Comparison of ENCODE assay signal across 8 mouse cellular contexts in the genomic region with DNA sequence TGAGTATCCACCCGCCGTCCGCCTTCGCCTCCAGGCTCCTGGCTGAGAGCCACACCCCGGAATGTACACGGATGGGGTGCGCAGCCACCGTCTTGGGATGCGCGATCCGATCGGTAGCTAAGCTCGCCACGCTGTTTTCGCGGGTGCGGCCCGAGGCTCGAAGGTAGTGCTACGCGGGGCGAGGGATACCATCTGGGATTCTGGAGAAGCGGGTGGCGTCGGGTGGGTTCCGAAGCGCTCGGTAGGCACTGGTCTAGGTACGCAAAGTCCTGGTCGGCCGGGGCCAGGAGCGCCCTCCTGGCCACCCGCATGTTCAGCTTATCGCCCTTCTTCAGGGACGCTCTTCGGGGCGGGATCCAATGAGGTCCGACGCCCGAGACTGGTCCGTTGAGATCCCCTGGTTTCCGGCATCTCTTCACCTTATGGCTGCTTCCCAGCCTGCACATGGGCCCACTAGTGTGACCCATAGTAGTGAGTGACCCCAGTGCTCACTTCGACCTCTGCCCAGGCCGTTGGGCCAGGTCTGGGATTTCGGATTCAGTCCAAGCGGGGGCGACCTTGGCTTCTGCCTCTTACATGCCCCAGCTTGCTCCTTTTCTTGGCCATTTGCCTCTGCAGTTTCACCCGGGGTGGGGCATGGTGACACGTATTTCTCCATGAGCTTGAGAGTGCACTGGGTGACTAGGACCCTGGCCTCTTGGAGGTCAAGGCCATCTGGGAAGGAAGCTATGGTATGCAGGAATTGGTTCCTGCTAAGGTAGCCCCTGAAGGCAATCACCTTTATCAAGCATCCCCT. TPM values are rescaled to one million over a fixed set of nuclear protein-coding genes. Genes with fewer than 3 reads are reported as not detected.
DNase-seq lines count a peak whose midpoint lies in the region; ATAC-seq and TF ChIP-seq lines count a peak whose summit lies in the region.

No protein-coding gene starts in this region.

- no peak overlapping the region for H3K27ac ChIP-seq in thymus, adult 2 months (ENCODE audit: control insufficient read depth, insufficient read depth, low read length)

- TF ChIP-seq POLR2A in thymus, adult 2 months (IDR thresholded peaks at IDR 0.05; ENCODE audit: control insufficient read depth, extremely low read depth, insufficient read depth, low read length, poor library complexity): no peak

- intact Hi-C loops in heart, postnatal 14 days (cut with DNase I): loop anchor here (2.0 kb wide), 1 partner anchor 22 kb away; no protein-coding TSS in a partner anchor

- peak; percentile 67 for ATAC-seq in erythroblast, adult 5-6 weeks (replicated peaks; ENCODE audit: low FRiP score, poor library complexity, severe bottlenecking)
- peak; percentile 19 for ATAC-seq in megakaryocyte, adult 5-6 weeks (ENCODE audit: poor library complexity, severe bottlenecking)
- no peak for ATAC-seq in monocyte, adult 5-6 weeks (replicated peaks; ENCODE audit: insufficient number of reproducible peaks, low FRiP score, low TSS enrichment, poor library complexity, severe bottlenecking)

- TF ChIP-seq CTCF in thymus, adult 2 months (IDR thresholded peaks at IDR 0.05; ENCODE audit: borderline replicate concordance, control insufficient read depth, extremely low read depth, insufficient read depth, low read length, poor library complexity): no peak

- no peaks in the 10 kb centered on the region; the same call in 1 of the 2 replicates for H3K27me3 ChIP-seq in thymus, adult 2 months (ENCODE audit: control insufficient read depth, insufficient read depth, low read length)

- peaks cover 12% of the 10 kb centered on the region; the same call in 1 of the 2 replicates for H3K36me3 ChIP-seq in thymus, adult 2 months (ENCODE audit: control insufficient read depth, insufficient read depth, low read length)

- peak overlapping the region; percentile 76 for H3K4me3 ChIP-seq in thymus, adult 2 months (ENCODE audit: control insufficient read depth, insufficient read depth, low read length)

- 7% methylated on average over 49 of the region's 49 CpGs for WGBS in thymus, adult 2 months

- DNase-seq in thymus, adult 2 months: no peak
- DNase-seq in thymus, postnatal 0 days (ENCODE audit: low spot score): no peak
- DNase-seq in heart, postnatal 14 days: peak; percentile 69 to 75
- DNase-seq in kidney, postnatal 25 days: peak; percentile 55 to 71
- DNase-seq in thymus, postnatal 25 days: no peak

- H3K4me1 ChIP-seq in thymus, adult 2 months (replicated peaks; ENCODE audit: control insufficient read depth, insufficient read depth, low read length): peaks cover 17% of the 10 kb centered on the region

RNA-seq across cellular contexts. Expression of a gene that starts 0.8 kb away (rescaled TPM):
- 95.9 and 282 TPM in 2 replicates for polyA plus RNA-seq in thymus, adult 2 months (2012; rRNA removed)
- polyA plus RNA-seq in thymus, postnatal 0 days (2015; fragmentation: Nextera tagmentation; extraction: Ambion mirVana): 113 and 122 TPM in 2 replicates
- 6.9 and 9.0 TPM in 2 replicates for total RNA-seq in erythroblast, adult 5-6 weeks (2015; ENCODE audit: low replicate concordance)
- 3.6 and 3.9 TPM in 2 replicates for total RNA-seq in erythroblast, adult 5-6 weeks (2017; ENCODE audit: low replicate concordance)
- 1,000 to 10,000 TPM; 1,350 to 1,351 TPM for total RNA-seq in heart, postnatal 14 days (2021)
- total RNA-seq in megakaryocyte, adult 5-6 weeks (2015): 0.38 and 2.0 TPM in 2 replicates
- 2.1 TPM in 1 of 2 replicates, not detected in the other for total RNA-seq in megakaryocyte, adult 5-6 weeks (2017)
- 0.57 to 1.7 TPM in 2 of 3 replicates, not detected in the other for total RNA-seq in monocyte, adult 5-6 weeks (2017)

RNA-seq across cellular contexts. Expression of a gene that starts 5.3 kb away (rescaled TPM):
- 904 and 1,218 TPM in 2 replicates for polyA plus RNA-seq in thymus, adult 2 months (2012; rRNA removed)
- 2,725 and 3,094 TPM in 2 replicates for polyA plus RNA-seq in thymus, postnatal 0 days (2015; fragmentation: Nextera tagmentation; extraction: Ambion mirVana)
- total RNA-seq in erythroblast, adult 5-6 weeks (2015; ENCODE audit: low replicate concordance): 111 and 139 TPM in 2 replicates
- total RNA-seq in erythroblast, adult 5-6 weeks (2017; ENCODE audit: low replicate concordance): 75.3 and 179 TPM in 2 replicates
- 100 to 1,000 TPM; 198 to 224 TPM for total RNA-seq in heart, postnatal 14 days (2021)
- total RNA-seq in megakaryocyte, adult 5-6 weeks (2015): 2,464 and 2,556 TPM in 2 replicates
- total RNA-seq in megakaryocyte, adult 5-6 weeks (2017): 1,998 and 2,176 TPM in 2 replicates
- 1,094 to 1,293 TPM (median 1,104 TPM) in 3 replicates for total RNA-seq in monocyte, adult 5-6 weeks (2017)

RNA-seq across cellular contexts. Expression of a gene that starts 15.4 kb away (rescaled TPM):
- 96.2 and 125 TPM in 2 replicates for polyA plus RNA-seq in thymus, adult 2 months (2012; rRNA removed)
- 49.4 and 71.1 TPM in 2 replicates for polyA plus RNA-seq in thymus, postnatal 0 days (2015; fragmentation: Nextera tagmentation; extraction: Ambion mirVana)
- total RNA-seq in erythroblast, adult 5-6 weeks (2015; ENCODE audit: low replicate concordance): 1.0 and 1.9 TPM in 2 replicates
- 7.5 and 8.2 TPM in 2 replicates for total RNA-seq in erythroblast, adult 5-6 weeks (2017; ENCODE audit: low replicate concordance)
- 1 to 10 TPM; 1.1 to 2.1 TPM for total RNA-seq in heart, postnatal 14 days (2021)
- 3.6 and 3.7 TPM in 2 replicates for total RNA-seq in megakaryocyte, adult 5-6 weeks (2015)
- 12.3 and 13.0 TPM in 2 replicates for total RNA-seq in megakaryocyte, adult 5-6 weeks (2017)
- 3.6 to 8.8 TPM (median 4.8 TPM) in 3 replicates for total RNA-seq in monocyte, adult 5-6 weeks (2017)

RNA-seq across cellular contexts. Expression of a gene that starts 42.7 kb away (rescaled TPM):
- 163 and 208 TPM in 2 replicates for polyA plus RNA-seq in thymus, adult 2 months (2012; rRNA removed)
- 11.7 and 13.6 TPM in 2 replicates for polyA plus RNA-seq in thymus, postnatal 0 days (2015; fragmentation: Nextera tagmentation; extraction: Ambion mirVana)
- 14.8 and 15.0 TPM in 2 replicates for total RNA-seq in erythroblast, adult 5-6 weeks (2015; ENCODE audit: low replicate concordance)
- 8.5 and 13.6 TPM in 2 replicates for total RNA-seq in erythroblast, adult 5-6 weeks (2017; ENCODE audit: low replicate concordance)
- total RNA-seq in heart, postnatal 14 days (2021): 10 to 100 TPM; 45.1 to 46.8 TPM
- 32.0 and 35.5 TPM in 2 replicates for total RNA-seq in megakaryocyte, adult 5-6 weeks (2015)
- total RNA-seq in megakaryocyte, adult 5-6 weeks (2017): 14.5 and 21.4 TPM in 2 replicates
- total RNA-seq in monocyte, adult 5-6 weeks (2017): 9.6 to 19.4 TPM (median 12.7 TPM) in 3 replicates

RNA-seq across cellular contexts. Expression of a gene that starts 44.9 kb away (rescaled TPM):
- polyA plus RNA-seq in thymus, adult 2 months (2012; rRNA removed): 47.6 and 60.9 TPM in 2 replicates
- 35.5 and 37.2 TPM in 2 replicates for polyA plus RNA-seq in thymus, postnatal 0 days (2015; fragmentation: Nextera tagmentation; extraction: Ambion mirVana)
- total RNA-seq in erythroblast, adult 5-6 weeks (2015; ENCODE audit: low replicate concordance): not detected in 2 replicates
- 1.0 TPM in 1 of 2 replicates, not detected in the other for total RNA-seq in erythroblast, adult 5-6 weeks (2017; ENCODE audit: low replicate concordance)
- under 1 TPM; 0.29 to 0.59 TPM for total RNA-seq in heart, postnatal 14 days (2021)
- 0.69 TPM in 1 of 2 replicates, not detected in the other for total RNA-seq in megakaryocyte, adult 5-6 weeks (2015)
- not detected in 2 replicates for total RNA-seq in megakaryocyte, adult 5-6 weeks (2017)
- 0.19 TPM in 1 of 3 replicates, not detected in the others for total RNA-seq in monocyte, adult 5-6 weeks (2017)

Comparison
In these comparisons a context has a peak if more than half of its experiments do, and no peak if none do; other contexts are left out.
1. DNase-seq: peak in heart, postnatal 14 days (2 of 2) and kidney, postnatal 25 days (2 of 2); none in thymus, adult 2 months (single experiment), thymus, postnatal 0 days (single experiment) and thymus, postnatal 25 days (single experiment).
2. RNA of a gene that starts 0.8 kb away (total RNA-seq): 1,350 to 1,351 TPM in heart, postnatal 14 days; 3.6 to 9.0 TPM in erythroblast, adult 5-6 weeks, 0.38 to 2.1 TPM in megakaryocyte, adult 5-6 weeks and 0.57 to 1.7 TPM in monocyte, adult 5-6 weeks; every median in the first group is over 100 times any median in the second.